22 mouse cellular contexts compared by ENCODE assay signal in genomic region chr15:40568701-40569100, GRCm38 (mm10).
DNase-seq lines count a peak whose midpoint lies in the region; ATAC-seq and TF ChIP-seq lines count a peak whose summit lies in the region.
"Had no signal": no experiment of that assay in that cellular context is flagged by ENCODE, and none has a peak within 500 bp of the region (broad histone marks: within the 10 kb centered on the region; RNA-seq: fewer than 3 reads in every experiment).

No protein-coding gene starts in this region.

- TF ChIP-seq CTCF in forebrain, postnatal 0 days (IDR thresholded peaks at IDR 0.05; ENCODE audit: low read depth) = no peak

- no peaks in the 10 kb centered on the region for H3K4me1 ChIP-seq in forebrain, postnatal 0 days (ENCODE audit: insufficient read depth)
- no peaks in the 10 kb centered on the region for H3K4me1 ChIP-seq in forebrain, embryonic 16.5 days (replicated peaks; ENCODE audit: control insufficient read depth, insufficient read depth, low read length)
- H3K4me1 ChIP-seq: lung, embryonic 15.5 days had no signal

- H3K9me3 ChIP-seq in forebrain, postnatal 0 days (ENCODE audit: low read length) = no peaks in the 10 kb centered on the region
- no peaks in the 10 kb centered on the region for H3K9me3 ChIP-seq in forebrain, embryonic 16.5 days (ENCODE audit: control insufficient read depth, low read length)
- H3K9me3 ChIP-seq: heart, embryonic 12.5 days; limb, embryonic 15.5 days; lung, embryonic 15.5 days had no signal

- H3K4me2 ChIP-seq in forebrain, postnatal 0 days (ENCODE audit: low read depth) = no peak overlapping the region
- H3K4me2 ChIP-seq in forebrain, embryonic 16.5 days (ENCODE audit: low read length) = no peak overlapping the region
- H3K4me2 ChIP-seq: heart, embryonic 12.5 days; limb, embryonic 15.5 days; lung, embryonic 15.5 days had no signal

- ATAC-seq in forebrain, postnatal 0 days = no peak; the same call in 1 of the 2 replicates
- no peak for ATAC-seq in forebrain, embryonic 16.5 days

- H3K27me3 ChIP-seq in forebrain, postnatal 0 days (ENCODE audit: insufficient read depth, low read length) = no peaks in the 10 kb centered on the region
- no peaks in the 10 kb centered on the region for H3K27me3 ChIP-seq in forebrain, embryonic 16.5 days (replicated peaks; ENCODE audit: control insufficient read depth, insufficient read depth, low read length)
- H3K27me3 ChIP-seq: heart, embryonic 12.5 days; limb, embryonic 15.5 days; lung, embryonic 15.5 days had no signal

- H3K36me3 ChIP-seq in forebrain, postnatal 0 days (ENCODE audit: insufficient read depth) = no peaks in the 10 kb centered on the region
- no peaks in the 10 kb centered on the region for H3K36me3 ChIP-seq in forebrain, embryonic 16.5 days (ENCODE audit: control insufficient read depth, insufficient read depth)
- H3K36me3 ChIP-seq: heart, embryonic 12.5 days; limb, embryonic 15.5 days; lung, embryonic 15.5 days had no signal

- peak; percentile 39 for DNase-seq in forebrain, postnatal 0 days
- peak; percentile 41 for DNase-seq in cerebellum, adult 11 months
- peak; percentile 76 for DNase-seq in cerebellum, adult 9-11 months
- DNase-seq in skeletal muscle tissue, adult 2 months (ENCODE audit: low read depth, low spot score) = peak; percentile 14
- DNase-seq in retina, embryonic 14.5 days (ENCODE audit: low spot score) = no peak
- no peak for DNase-seq in T-cell, adult 2 months (ENCODE audit: low spot score)
- DNase-seq: adrenal gland, postnatal 25 days; gastrocnemius, postnatal 14 days; heart, adult 18-20 months; heart, postnatal 10 days; kidney, adult 11 months; kidney, postnatal 4 days; layer of hippocampus, adult 9-11 months; lung, postnatal 36 days; midbrain, embryonic 14.5 days; right cerebral cortex, postnatal 25 days; thymus, postnatal 14 days had no signal

- H3K4me3 ChIP-seq in forebrain, postnatal 0 days (ENCODE audit: low read depth, low read length) = no peak overlapping the region
- no peak overlapping the region for H3K4me3 ChIP-seq in forebrain, embryonic 16.5 days (replicated peaks; ENCODE audit: low read length)
- H3K4me3 ChIP-seq: heart, embryonic 12.5 days; limb, embryonic 15.5 days; lung, embryonic 15.5 days had no signal

- no peak overlapping the region for H3K27ac ChIP-seq in forebrain, postnatal 0 days (ENCODE audit: low read depth, low read length)
- no peak overlapping the region for H3K27ac ChIP-seq in forebrain, embryonic 16.5 days (ENCODE audit: low read length)
- H3K27ac ChIP-seq: limb, embryonic 15.5 days; liver, embryonic 14.5 days; lung, embryonic 15.5 days had no signal

- WGBS in forebrain, postnatal 0 days = 55% methylated on average over 1 of the region's 1 CpGs
- 74% methylated on average over 1 of the region's 1 CpGs for WGBS in forebrain, embryonic 16.5 days

- no peak overlapping the region for H3K9ac ChIP-seq in forebrain, postnatal 0 days
- no peak overlapping the region for H3K9ac ChIP-seq in forebrain, embryonic 16.5 days (replicated peaks; ENCODE audit: low read depth, low read length)
- H3K9ac ChIP-seq: heart, embryonic 12.5 days; limb, embryonic 15.5 days; liver, embryonic 14.5 days; lung, embryonic 15.5 days had no signal

Comparison
In these comparisons a context has a peak if more than half of its experiments do, and no peak if none do; other contexts are left out.
1. DNase-seq: peak in forebrain, postnatal 0 days (single experiment), cerebellum, adult 11 months (single experiment), cerebellum, adult 9-11 months (single experiment) and skeletal muscle tissue, adult 2 months (single experiment); none in retina, embryonic 14.5 days (single experiment) and T-cell, adult 2 months (single experiment).